Mouse (Mus musculus) stomach, postnatal 0 days (tissue): Measurements from ENCODE around the gene Dpep1. TPM values are rescaled to one million over a fixed set of nuclear protein-coding genes. Genes with fewer than 3 reads are reported as not detected.

ENCODE experiments used
- ATAC-seq: fragments of 200-750 bp; cut with Nextera tagmentation; 2 replicates; pipeline ENCODE4 v1.8.0; 2017; ENCODE audit not compliant: low FRiP score, low TSS enrichment
- DNase-seq: peaks from one replicate; pipeline ENCODE4 v3.0.0-alpha.2; 2016; ENCODE audit warnings: low spot score
- H3K27ac ChIP-seq: fragments of 300-500 bp; sonication (generic); replicated peaks from 2 replicates; pipeline ENCODE4 v1.5.1; 2014; ENCODE audit warnings: mild to moderate bottlenecking, control low read depth
- H3K27me3 ChIP-seq: fragments of 300-500 bp; sonication (generic); 2 replicates; pipeline ENCODE4 v1.6.1; 2014; ENCODE audit warnings: low read length; ENCODE audit not compliant: control insufficient read depth, insufficient read depth
- H3K36me3 ChIP-seq: fragments of 300-500 bp; sonication (generic); 2 replicates; pipeline ENCODE4 v1.6.1; 2014; ENCODE audit warnings: low read length, mixed read lengths; ENCODE audit not compliant: control insufficient read depth, insufficient read depth
- H3K4me1 ChIP-seq: fragments of 300-500 bp; sonication (generic); replicated peaks from 2 replicates; pipeline ENCODE4 v1.6.1; 2014; ENCODE audit warnings: antibody characterized with exemption; ENCODE audit not compliant: control insufficient read depth, insufficient read depth
- H3K4me2 ChIP-seq: fragments of 300-500 bp; sonication (generic); replicated peaks from 2 replicates; pipeline ENCODE4 v1.6.1; 2014; ENCODE audit warnings: low read depth, mild to moderate bottlenecking, control low read depth, moderate library complexity
- H3K4me3 ChIP-seq: fragments of 300-500 bp; sonication (generic); 2 replicates; pipeline ENCODE4 v1.5.1; 2014; ENCODE audit warnings: low read depth, low read length, control low read depth
- H3K9ac ChIP-seq: fragments of 300-500 bp; sonication (generic); 2 replicates; pipeline ENCODE4 v1.6.1; 2014; ENCODE audit warnings: mild to moderate bottlenecking, low read length, control low read depth, mixed read lengths
- H3K9me3 ChIP-seq: fragments of 300-500 bp; sonication (generic); 2 replicates; pipeline ENCODE4 v1.6.1; 2016; ENCODE audit warnings: low read length; ENCODE audit not compliant: control insufficient read depth
- CTCF ChIP-seq: IDR thresholded peaks from 2 replicates; pipeline ENCODE4 v1.5.1; 2016; ENCODE audit warnings: antibody characterized with exemption, low read depth, mild to moderate bottlenecking, moderate library complexity
- EP300 ChIP-seq: optimal IDR thresholded peaks from 2 replicates; pipeline ENCODE3; 2016; ENCODE audit warnings: antibody characterized with exemption
- WGBS: fragments of 180-500 bp; shearing (Covaris S2); extraction: QIAGEN DNeasy Blood & Tissue Kit; methylation state at CpG from one replicate; pipeline ENCODE4 v1.1.7; 2014; 5-methylcytosine and 5-hydroxymethylcytosine counted together
- polyA plus RNA-seq: library from polyadenylated mRNA; unstranded; fragments of >200 nt; fragmentation: Nextera tagmentation; extraction: Ambion mirVana; gene quantifications from 2 replicates; pipeline ENCODE4 v1.2.1, GENCODE M21; 2015

Dpep1 gene
- polyA plus RNA-seq, 1 experiment from 2014 or later, result 13.6 TPM

- 59% methylated on average over 14 of the region's 14 CpGs for WGBS
- Histone ChIP-seq H3K9ac (no peak overlapping the region), H3K4me3 (no peak overlapping the region), H3K27ac (no peak overlapping the region), H3K4me1 (no peaks in the 10 kb centered on the region), H3K4me2 (no peak overlapping the region), H3K27me3 (no peaks in the 10 kb centered on the region), H3K9me3 (no peaks in the 10 kb centered on the region), H3K36me3 (no peaks in the 10 kb centered on the region)
- TF ChIP-seq EP300, result no peak
- TF ChIP-seq CTCF, result no peak
- no peak for ATAC-seq
- DNase-seq, result no peak
These were observed 13.8 kb downstream of the Dpep1 start for GRCm38 (mm10) chr8:123199864-123200263.

- Histone ChIP-seq H3K4me1 (no peaks in the 10 kb centered on the region), H3K9me3 (no peaks in the 10 kb centered on the region), H3K4me3 (no peak overlapping the region), H3K4me2 (no peak overlapping the region), H3K27me3 (no peaks in the 10 kb centered on the region), H3K36me3 (0 out of 2 replicates have a peak, but pooled peaks cover 3% of the 10 kb centered on the region), H3K9ac (no peak overlapping the region), H3K27ac (no peak overlapping the region)
- DNase-seq, result peak; percentile 75
- ATAC-seq, result no peak
- TF ChIP-seq EP300 (no peak), CTCF (peak; percentile 97)
- WGBS, result 22% methylated on average over 5 of the region's 5 CpGs
These were observed 16.2 kb downstream of the Dpep1 start for GRCm38 (mm10) chr8:123202288-123202687.

- Histone ChIP-seq H3K4me3 (no peak overlapping the region), H3K27ac (no peak overlapping the region), H3K9ac (no peak overlapping the region), H3K4me2 (no peak overlapping the region), H3K9me3 (no peaks in the 10 kb centered on the region), H3K4me1 (no peaks in the 10 kb centered on the region), H3K36me3 (0 out of 2 replicates have a peak, but pooled peaks cover 3% of the 10 kb centered on the region), H3K27me3 (no peaks in the 10 kb centered on the region)
- ATAC-seq (peak; percentile 75), DNase-seq (peak; percentile 44)
- WGBS, result 76% methylated on average over 3 of the region's 3 CpGs
- TF ChIP-seq EP300 (no peak), CTCF (no peak)
These were observed 17.5 kb downstream of the Dpep1 start for GRCm38 (mm10) chr8:123203571-123203970.

- 30% methylated on average over 10 of the region's 10 CpGs for WGBS
- no peak for TF ChIP-seq EP300
- TF ChIP-seq CTCF, result no peak
- no peak for DNase-seq
- peak overlapping the region; percentile 92 for H3K9ac ChIP-seq
- H3K4me2 ChIP-seq, result peak overlapping the region; percentile 88
- H3K4me1 ChIP-seq, result peaks cover 8% of the 10 kb centered on the region; the same call in 1 of the 2 replicates
- no peaks in the 10 kb centered on the region for H3K9me3 ChIP-seq
- peaks cover 9% of the 10 kb centered on the region for H3K36me3 ChIP-seq
- H3K27ac ChIP-seq, result peak overlapping the region; percentile 81
- H3K27me3 ChIP-seq, result no peaks in the 10 kb centered on the region
- H3K4me3 ChIP-seq, result peak overlapping the region; percentile 81
- ATAC-seq, result peak; percentile 48; the same call in 1 of the 2 replicates
These were observed 25.8 kb downstream of the Dpep1 start for GRCm38 (mm10) chr8:123211876-123212275.

GRCm38 (mm10) chr8:123212321-123213117 lies 26.5 kb downstream of the Dpep1 start, which contains the start of the genes Chmp1a and Spata33:
TSS of gene Chmp1a (minus strand) at chr8:123212763.
TSS of gene Spata33 (plus strand) at chr8:123212832.
- no peaks in the 10 kb centered on the region for H3K27me3 ChIP-seq
- H3K27ac ChIP-seq, result peak within 1 kb of the TSS; percentile 81
- peaks cover 6% of the 10 kb centered on the region for H3K36me3 ChIP-seq
- no peaks in the 10 kb centered on the region for H3K9me3 ChIP-seq
- WGBS, result under 1% methylated on average over 76 of the region's 76 CpGs
- peak; percentile 98 for DNase-seq
- TF ChIP-seq EP300, result peak; percentile 96
- peak; percentile 73 for TF ChIP-seq CTCF
- ATAC-seq, result peak; percentile 93
- peaks cover 8% of the 10 kb centered on the region; the same call in 1 of the 2 replicates for H3K4me1 ChIP-seq
- peak within 1 kb of the TSS; percentile 81 for H3K4me3 ChIP-seq
- peak within 1 kb of the TSS; percentile 92 for H3K9ac ChIP-seq
- peak within 1 kb of the TSS; percentile 88 for H3K4me2 ChIP-seq
